Mouse (Mus musculus) hindbrain, embryonic 10.5 days (tissue): ENCODE results near the gene Mpp2. TPM values are rescaled to one million over a fixed set of nuclear protein-coding genes. Genes with fewer than 3 reads are reported as not detected.
A peak's percentile ranks its signal among the peaks of the same experiment; 100 is the strongest.

Experiments
- DNase-seq: peaks from one replicate; pipeline ENCODE4 v3.0.0-alpha.2; 2017; ENCODE audit warnings: low spot score
- H3K27ac ChIP-seq: fragments of 300-500 bp; sonication (generic); 2 replicates; pipeline ENCODE4 v1.5.1; 2016; ENCODE audit warnings: mild to moderate bottlenecking, moderate library complexity
- H3K27me3 ChIP-seq: fragments of 300-500 bp; sonication (generic); 2 replicates; pipeline ENCODE4 v1.6.1; 2016; ENCODE audit warnings: mild to moderate bottlenecking; ENCODE audit not compliant: poor library complexity, insufficient read depth, severe bottlenecking
- H3K36me3 ChIP-seq: fragments of 300-500 bp; sonication (generic); 2 replicates; pipeline ENCODE4 v1.6.1; 2016; ENCODE audit warnings: mild to moderate bottlenecking, moderate library complexity
- H3K4me1 ChIP-seq: fragments of 300-500 bp; sonication (generic); replicated peaks from 2 replicates; pipeline ENCODE4 v1.6.1; 2016; ENCODE audit warnings: mild to moderate bottlenecking
- H3K4me3 ChIP-seq: fragments of 300-500 bp; sonication (generic); 2 replicates; pipeline ENCODE4 v1.5.1; 2016; ENCODE audit warnings: mild to moderate bottlenecking, moderate library complexity
- H3K9me3 ChIP-seq: fragments of 300-500 bp; sonication (generic); 2 replicates; pipeline ENCODE4 v1.6.1; 2016; ENCODE audit warnings: mild to moderate bottlenecking, moderate library complexity
- WGBS: fragments of 180-500 bp; shearing (Covaris S2); methylation state at CpG from one replicate; pipeline ENCODE4 v1.1.7; 2016; 5-methylcytosine and 5-hydroxymethylcytosine counted together
- polyA plus RNA-seq: library from polyadenylated mRNA; unstranded; fragments of >200 nt; fragmentation: Nextera tagmentation; extraction: Ambion mirVana; gene quantifications from 2 replicates; pipeline ENCODE4 v1.2.1, GENCODE M21; 2016

The Mpp2 gene
- polyA plus RNA-seq, 1 experiment from 2014 or later = 18.6 TPM

DNA sequence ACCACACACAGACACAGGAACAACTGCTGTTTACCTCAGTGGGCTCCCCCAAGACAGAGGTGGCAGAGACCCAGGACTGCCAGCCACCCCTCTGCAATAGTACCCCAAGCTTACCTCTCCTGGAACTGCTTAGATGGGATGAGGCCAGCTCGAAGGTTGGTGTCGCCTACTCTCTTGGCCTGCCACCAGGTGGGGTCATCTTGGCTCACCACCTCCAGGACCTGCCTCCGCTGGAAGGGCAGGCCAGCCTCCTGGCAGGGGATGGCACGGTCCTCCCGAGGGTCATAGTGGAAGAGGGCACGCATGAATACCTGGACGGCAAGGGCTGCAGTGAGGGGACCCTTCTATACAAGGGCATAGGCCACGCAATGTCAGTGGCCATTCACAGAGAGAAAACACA lies 75.1 kb downstream of the Mpp2 start:
- 92% methylated on average over 8 of the region's 8 CpGs for WGBS
- Histone ChIP-seq H3K27me3 (no peaks in the 10 kb centered on the region), H3K36me3 (peaks cover 75% of the 10 kb centered on the region), H3K4me1 (peaks cover 30% of the 10 kb centered on the region), H3K4me3 (no peak overlapping the region), H3K9me3 (no peaks in the 10 kb centered on the region), H3K27ac (no peak overlapping the region)
- DNase-seq = no peak

GRCm38 (mm10) chr11:102011510-102011909 lies 76.8 kb downstream of the Mpp2 start:
- WGBS = 83% methylated on average over 8 of the region's 8 CpGs
- Histone ChIP-seq H3K36me3 (peaks cover 74% of the 10 kb centered on the region), H3K27me3 (no peaks in the 10 kb centered on the region), H3K4me3 (no peak overlapping the region), H3K27ac (no peak overlapping the region), H3K4me1 (peaks cover 35% of the 10 kb centered on the region), H3K9me3 (no peaks in the 10 kb centered on the region)
- no peak for DNase-seq

GRCm38 (mm10) chr11:102010140-102010539 lies 78.2 kb downstream of the Mpp2 start:
- Histone ChIP-seq H3K9me3 (no peaks in the 10 kb centered on the region), H3K4me3 (no peak overlapping the region), H3K4me1 (peaks cover 32% of the 10 kb centered on the region), H3K27ac (peak overlapping the region; percentile 73), H3K27me3 (no peaks in the 10 kb centered on the region), H3K36me3 (peaks cover 77% of the 10 kb centered on the region)
- no peak for DNase-seq
- WGBS = 78% methylated on average over 13 of the region's 13 CpGs

DNA sequence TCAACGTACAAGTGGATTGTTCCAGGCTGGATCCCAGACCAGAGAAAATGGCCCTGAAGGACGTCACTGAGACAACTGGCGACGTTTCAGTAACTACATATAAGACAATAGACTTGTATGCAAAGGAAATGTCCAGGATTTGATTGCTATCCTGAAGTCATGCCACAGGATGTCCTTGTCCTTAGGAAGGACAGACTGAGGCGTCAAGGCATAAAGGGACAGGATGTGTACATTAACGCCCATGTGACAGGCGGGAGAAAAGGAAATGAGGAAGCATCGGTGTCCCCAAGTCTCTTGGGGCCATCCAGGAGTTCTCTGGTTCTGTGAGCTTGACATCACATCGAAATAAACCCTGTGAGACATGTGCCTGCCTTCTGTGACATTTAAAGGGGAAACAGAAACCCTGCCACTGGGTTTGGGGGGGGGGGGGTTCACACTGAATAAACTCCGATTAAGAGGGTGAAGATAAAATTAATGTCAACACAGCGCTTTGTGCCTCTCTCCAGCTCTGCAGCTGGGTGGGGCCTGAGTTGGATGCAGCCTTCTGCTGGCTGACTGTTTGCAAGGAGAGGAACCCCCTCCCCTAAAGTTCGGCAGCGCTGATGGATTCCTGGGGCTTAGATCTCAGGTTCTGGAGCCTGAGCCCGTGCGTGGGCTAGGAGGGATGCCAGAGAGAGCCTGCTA lies 79.2 kb downstream of the Mpp2 start:
- DNase-seq = no peak
- 85% methylated on average over 15 of the region's 15 CpGs for WGBS
- H3K36me3 ChIP-seq = peaks cover 81% of the 10 kb centered on the region
- peaks cover 4% of the 10 kb centered on the region; the same call in 1 of the 2 replicates for H3K9me3 ChIP-seq
- H3K4me1 ChIP-seq = peaks cover 30% of the 10 kb centered on the region
- peak overlapping the region; percentile 73 for H3K27ac ChIP-seq
- H3K4me3 ChIP-seq = no peak overlapping the region
- no peaks in the 10 kb centered on the region for H3K27me3 ChIP-seq

DNA sequence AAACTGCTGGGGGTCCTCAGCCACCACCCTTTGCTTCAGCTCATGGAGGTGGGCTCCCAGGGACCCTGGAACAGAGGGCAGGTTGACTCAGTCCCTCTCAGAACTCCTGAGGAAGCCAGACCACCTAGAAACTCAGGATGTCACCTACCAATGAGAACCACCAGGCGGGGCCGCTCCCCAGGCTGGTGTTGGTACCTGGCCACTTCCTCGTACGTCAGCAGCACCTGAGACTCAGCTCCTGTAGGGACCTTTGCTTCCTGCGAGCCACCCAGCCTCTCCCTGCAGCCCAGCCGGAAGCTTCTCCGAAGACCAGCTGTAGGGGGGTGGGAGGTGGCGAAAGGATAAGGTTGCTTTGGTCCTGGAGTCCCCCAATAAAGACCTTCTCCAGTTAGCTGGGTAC lies 79.9 kb downstream of the Mpp2 start:
- Histone ChIP-seq H3K9me3 (peaks cover 4% of the 10 kb centered on the region; the same call in 1 of the 2 replicates), H3K4me1 (peaks cover 30% of the 10 kb centered on the region), H3K27ac (no peak overlapping the region), H3K4me3 (no peak overlapping the region), H3K36me3 (peaks cover 86% of the 10 kb centered on the region), H3K27me3 (no peaks in the 10 kb centered on the region)
- no peak for DNase-seq
- WGBS = 93% methylated on average over 8 of the region's 8 CpGs

Other genes with a start within 250 kb of the Mpp2 start
- 0.81 and 1.6 TPM in 2 replicates for gene Meox1, start 194.1 kb downstream of the Mpp2 start, polyA plus RNA-seq
- 1.1 and 1.3 TPM in 2 replicates for gene Sost, start 121.5 kb downstream of the Mpp2 start, polyA plus RNA-seq
- gene Cfap97d1, start 104.2 kb downstream of the Mpp2 start, polyA plus RNA-seq = not detected in 2 replicates
- gene Dusp3, start 101.5 kb downstream of the Mpp2 start, polyA plus RNA-seq = 11.6 and 12.4 TPM in 2 replicates
- gene Mpp3, start 60.1 kb downstream of the Mpp2 start, polyA plus RNA-seq = 14.4 and 27.4 TPM in 2 replicates
- 0.12 and 0.35 TPM in 2 replicates for gene Cd300lg, start 47.0 kb downstream of the Mpp2 start, polyA plus RNA-seq
- not detected in 2 replicates for gene Ppy, start 12.8 kb upstream of the Mpp2 start, polyA plus RNA-seq
- gene Pyy, start 19.3 kb upstream of the Mpp2 start, polyA plus RNA-seq = 0.50 and 0.97 TPM in 2 replicates
- 0.10 TPM in 1 of 2 replicates, not detected in the other for gene Nags, start 57.0 kb upstream of the Mpp2 start, polyA plus RNA-seq
- 36.1 and 41.2 TPM in 2 replicates for gene Tmem101, start 67.9 kb upstream of the Mpp2 start, polyA plus RNA-seq
- gene Lsm12, start 96.8 kb upstream of the Mpp2 start, polyA plus RNA-seq = 119 and 148 TPM in 2 replicates
- 32.3 and 37.8 TPM in 2 replicates for gene G6pc3, start 101.1 kb upstream of the Mpp2 start, polyA plus RNA-seq
- 70.3 and 101 TPM in 2 replicates for gene Hdac5, start 141.7 kb upstream of the Mpp2 start, polyA plus RNA-seq
- gene BC030867, start 160.4 kb upstream of the Mpp2 start, polyA plus RNA-seq = 20.9 and 28.3 TPM in 2 replicates
- gene Asb16, start 180.2 kb upstream of the Mpp2 start, polyA plus RNA-seq = 0.08 TPM in 1 of 2 replicates, not detected in the other
- 52.3 and 69.6 TPM in 2 replicates for gene Tmub2, start 196.4 kb upstream of the Mpp2 start, polyA plus RNA-seq
- gene Atxn7l3, start 208.1 kb upstream of the Mpp2 start, polyA plus RNA-seq = 16.8 and 18.7 TPM in 2 replicates
- 82.6 and 91.7 TPM in 2 replicates for gene Ubtf, start 231.2 kb upstream of the Mpp2 start, polyA plus RNA-seq